Mouse (Mus musculus) stomach, embryonic 16.5 days (tissue): ENCODE measurements around the gene Vmn1r231. TPM values are rescaled to one million over a fixed set of nuclear protein-coding genes. Genes with fewer than 3 reads are reported as not detected.

Source experiments
- ATAC-seq: fragments of 200-750 bp; cut with Nextera tagmentation; 2 replicates; pipeline ENCODE4 v1.8.0; 2017; ENCODE audit warnings: moderate number of reproducible peaks, moderate TSS enrichment; ENCODE audit not compliant: insufficient read depth, low FRiP score
- H3K27ac ChIP-seq: fragments of 300-500 bp; sonication (generic); 2 replicates; pipeline ENCODE4 v1.5.1; 2014; ENCODE audit warnings: low read length
- H3K27me3 ChIP-seq: fragments of 300-500 bp; sonication (generic); 2 replicates; pipeline ENCODE4 v1.6.1; 2014; ENCODE audit warnings: low read length, control low read depth, mixed read lengths; ENCODE audit not compliant: control insufficient read depth, insufficient read depth
- H3K36me3 ChIP-seq: fragments of 300-500 bp; sonication (generic); 2 replicates; pipeline ENCODE4 v1.6.1; 2014; ENCODE audit warnings: low read length; ENCODE audit not compliant: control insufficient read depth, insufficient read depth
- H3K4me1 ChIP-seq: fragments of 300-500 bp; sonication (generic); 2 replicates; pipeline ENCODE4 v1.6.1; 2014; ENCODE audit warnings: low read length, control low read depth, mixed read lengths; ENCODE audit not compliant: control insufficient read depth, insufficient read depth
- H3K4me2 ChIP-seq: fragments of 300-500 bp; sonication (generic); 2 replicates; pipeline ENCODE4 v1.6.1; 2014; ENCODE audit warnings: low read depth, low read length, mixed read lengths
- H3K4me3 ChIP-seq: fragments of 300-500 bp; sonication (generic); replicated peaks from 2 replicates; pipeline ENCODE4 v1.5.1; 2014; ENCODE audit warnings: mild to moderate bottlenecking, low read length
- H3K9ac ChIP-seq: fragments of 300-500 bp; sonication (generic); 2 replicates; pipeline ENCODE4 v1.6.1; 2014; ENCODE audit warnings: low read length
- H3K9me3 ChIP-seq: fragments of 300-500 bp; sonication (generic); replicated peaks from 2 replicates; pipeline ENCODE4 v1.6.1; 2016; ENCODE audit warnings: low read length, control low read depth; ENCODE audit not compliant: control insufficient read depth
- WGBS: fragments of 180-500 bp; shearing (Covaris S2); extraction: QIAGEN DNeasy Blood & Tissue Kit; methylation state at CpG from one replicate; pipeline ENCODE4 v1.1.7; 2014; 5-methylcytosine and 5-hydroxymethylcytosine counted together
- polyA plus RNA-seq: library from polyadenylated mRNA; unstranded; fragments of >200 nt; fragmentation: Nextera tagmentation; extraction: Ambion mirVana; gene quantifications from 2 replicates; pipeline ENCODE4 v1.2.1, GENCODE M21; 2015

Gene Vmn1r231
- polyA plus RNA-seq = not detected in 2 replicates

- Histone ChIP-seq H3K4me1 (no peaks in the 10 kb centered on the region), H3K27me3 (no peaks in the 10 kb centered on the region), H3K4me2 (no peak within 1 kb of the TSS), H3K36me3 (no peaks in the 10 kb centered on the region), H3K9ac (no peak within 1 kb of the TSS), H3K27ac (no peak within 1 kb of the TSS), H3K9me3 (no peaks in the 10 kb centered on the region), H3K4me3 (no peak within 1 kb of the TSS)
- WGBS = 58% methylated on average over 2 of the region's 2 CpGs
- ATAC-seq = no peak
Measured at GRCm38 (mm10) chr17:20904991-20905390, at the start of gene Vmn1r231. Gene Vmn1r231, minus strand, starts transcription at chr17:20905091.

GRCm38 (mm10) chr17:20946636-20947035, 41.7 kb upstream of the Vmn1r231 start:
- Histone ChIP-seq H3K9me3 (no peaks in the 10 kb centered on the region), H3K9ac (peak overlapping the region; percentile 85), H3K4me1 (peaks cover 22% of the 10 kb centered on the region), H3K36me3 (no peaks in the 10 kb centered on the region), H3K27me3 (no peaks in the 10 kb centered on the region), H3K4me2 (peak overlapping the region; percentile 73), H3K27ac (no peak overlapping the region), H3K4me3 (peak overlapping the region; percentile 76)
- no peak for ATAC-seq

GRCm38 (mm10) chr17:20946026-20946565, 41.2 kb upstream of the Vmn1r231 start:
- H3K9ac ChIP-seq = peak overlapping the region; percentile 85
- 0% methylated on average over 13 of the region's 13 CpGs for WGBS

GRCm38 (mm10) chr17:20944985-20945891, 40.3 kb upstream of the Vmn1r231 start, which contains the start of gene Ppp2r1a:
Gene Ppp2r1a, plus strand, starts transcription at chr17:20945311.
- peak within 1 kb of the TSS; percentile 98 for H3K27ac ChIP-seq
- WGBS = under 1% methylated on average over 69 of the region's 69 CpGs
- H3K4me3 ChIP-seq = peak within 1 kb of the TSS; percentile 76
- peak; percentile 99 for ATAC-seq
- no peaks in the 10 kb centered on the region for H3K36me3 ChIP-seq
- H3K9me3 ChIP-seq = no peaks in the 10 kb centered on the region
- H3K4me1 ChIP-seq = peaks cover 22% of the 10 kb centered on the region
- peak within 1 kb of the TSS; percentile 85 for H3K9ac ChIP-seq
- H3K4me2 ChIP-seq = peak within 1 kb of the TSS; percentile 76
- no peaks in the 10 kb centered on the region for H3K27me3 ChIP-seq

More at GRCm38 (mm10) chr17:20946026-20946565, 41.2 kb upstream of the Vmn1r231 start:
- peak overlapping the region; percentile 98 for H3K27ac ChIP-seq
- H3K27me3 ChIP-seq = no peaks in the 10 kb centered on the region
- H3K4me2 ChIP-seq = peak overlapping the region; percentile 73
- H3K36me3 ChIP-seq = no peaks in the 10 kb centered on the region
- no peak for ATAC-seq
- peaks cover 22% of the 10 kb centered on the region for H3K4me1 ChIP-seq
- no peaks in the 10 kb centered on the region for H3K9me3 ChIP-seq
- peak overlapping the region; percentile 76 for H3K4me3 ChIP-seq

DNA sequence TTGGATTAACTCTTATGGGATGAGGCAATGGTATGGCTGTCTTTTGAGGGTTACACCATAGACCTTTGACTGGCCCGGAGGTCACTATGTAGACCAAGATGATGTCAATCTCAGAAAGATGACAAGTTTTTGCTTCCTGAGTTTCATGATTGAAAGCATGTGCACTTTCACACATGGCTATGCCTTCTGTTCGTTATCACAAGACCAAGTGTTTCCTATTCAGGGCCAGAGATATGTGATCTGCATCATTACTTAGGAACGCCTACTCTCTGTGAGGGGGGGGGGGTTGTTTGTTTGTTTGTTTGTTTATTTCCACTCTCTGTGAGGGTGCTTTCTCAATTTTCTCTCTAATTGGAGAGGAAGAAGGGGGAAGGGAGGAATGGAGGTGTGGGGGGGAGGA, 39.3 kb upstream of the Vmn1r231 start:
- Histone ChIP-seq H3K27ac (peak overlapping the region; percentile 96), H3K4me1 (peaks cover 22% of the 10 kb centered on the region), H3K36me3 (no peaks in the 10 kb centered on the region), H3K4me3 (peak overlapping the region; percentile 70), H3K27me3 (no peaks in the 10 kb centered on the region), H3K9me3 (no peaks in the 10 kb centered on the region), H3K9ac (peak overlapping the region; percentile 76), H3K4me2 (peak overlapping the region; percentile 76)
- 50% methylated on average over 3 of the region's 3 CpGs for WGBS
- no peak for ATAC-seq

GRCm38 (mm10) chr17:20919614-20920013, 14.7 kb upstream of the Vmn1r231 start, which contains the start of gene Vmn1r232:
Gene Vmn1r232, minus strand, starts transcription at chr17:20919714.
- Histone ChIP-seq H3K36me3 (no peaks in the 10 kb centered on the region), H3K9me3 (no peaks in the 10 kb centered on the region), H3K4me1 (no peaks in the 10 kb centered on the region), H3K4me3 (no peak within 1 kb of the TSS), H3K27me3 (no peaks in the 10 kb centered on the region), H3K27ac (no peak within 1 kb of the TSS), H3K9ac (no peak within 1 kb of the TSS), H3K4me2 (no peak within 1 kb of the TSS)
- ATAC-seq = no peak
- WGBS = 53% methylated on average over 1 of the region's 1 CpGs

GRCm38 (mm10) chr17:20840144-20840543, 64.7 kb downstream of the Vmn1r231 start, which contains the start of gene Vmn1r230:
Gene Vmn1r230, plus strand, starts transcription at chr17:20840444.
- WGBS = 12% methylated on average over 1 of the region's 1 CpGs
- no peak within 1 kb of the TSS for H3K27ac ChIP-seq
- no peaks in the 10 kb centered on the region for H3K4me1 ChIP-seq
- H3K9ac ChIP-seq = no peak within 1 kb of the TSS
- ATAC-seq = no peak
- no peaks in the 10 kb centered on the region for H3K27me3 ChIP-seq
- H3K4me2 ChIP-seq = no peak within 1 kb of the TSS
- H3K36me3 ChIP-seq = no peaks in the 10 kb centered on the region
- H3K4me3 ChIP-seq = no peak within 1 kb of the TSS
- no peaks in the 10 kb centered on the region for H3K9me3 ChIP-seq
